Mouse (Mus musculus) spleen, postnatal 36 days (tissue): ENCODE data around the gene 6330409D20Rik.

Experiments
- DNase-seq, 2 experiments: peaks; one replicate each; pipeline ENCODE4 v3.0.0; 2022; ENCODE audit warnings: low spot score in 2 of 2, mixed read lengths in 1 of 2

The 6330409D20Rik gene

GRCm38 (mm10) chr2:32756674-32757055 is 15.8 kb upstream of the 6330409D20Rik start:
- DNase-seq = no peak

GRCm38 (mm10) chr2:32752181-32752580 is 11.4 kb upstream of the 6330409D20Rik start:
- no peak for DNase-seq

GRCm38 (mm10) chr2:32751665-32752033 is 10.8 kb upstream of the 6330409D20Rik start:
- no peak for DNase-seq

- DNase-seq = no peak
Measured at GRCm38 (mm10) chr2:32750887-32751664, 10.3 kb upstream of the 6330409D20Rik start.

GRCm38 (mm10) chr2:32750199-32750598 is 9.4 kb upstream of the 6330409D20Rik start:
- DNase-seq = no peak

GRCm38 (mm10) chr2:32749082-32749481 is 8.3 kb upstream of the 6330409D20Rik start:
- DNase-seq = no peak

- DNase-seq = no peak
Measured at GRCm38 (mm10) chr2:32744272-32744982, 3.6 kb upstream of the 6330409D20Rik start.

- no peak for DNase-seq
Measured at GRCm38 (mm10) chr2:32742173-32742531, 1.3 kb upstream of the 6330409D20Rik start.

GRCm38 (mm10) chr2:32741273-32742172 is 707 bp upstream of the 6330409D20Rik start:
- DNase-seq = no peak

- no peak for DNase-seq
Measured at GRCm38 (mm10) chr2:32739311-32739710, 1.5 kb downstream of the 6330409D20Rik start.

GRCm38 (mm10) chr2:32737008-32737407 is 3.8 kb downstream of the 6330409D20Rik start:
- DNase-seq = no peak

- DNase-seq = no peak
Measured at GRCm38 (mm10) chr2:32736306-32736829, 4.4 kb downstream of the 6330409D20Rik start.

- DNase-seq = no peak
Measured at GRCm38 (mm10) chr2:32734933-32735332, 5.9 kb downstream of the 6330409D20Rik start.

GRCm38 (mm10) chr2:32734480-32734879 is 6.3 kb downstream of the 6330409D20Rik start:
- DNase-seq = no peak

- no peak for DNase-seq
Measured at GRCm38 (mm10) chr2:32732695-32733094, 8.1 kb downstream of the 6330409D20Rik start.

GRCm38 (mm10) chr2:32731911-32732310 is 8.9 kb downstream of the 6330409D20Rik start:
- DNase-seq = no peak

GRCm38 (mm10) chr2:32730854-32731253 is 10.0 kb downstream of the 6330409D20Rik start:
- no peak for DNase-seq

GRCm38 (mm10) chr2:32729547-32729946 is 11.3 kb downstream of the 6330409D20Rik start:
- no peak for DNase-seq

GRCm38 (mm10) chr2:32728463-32728862 is 12.4 kb downstream of the 6330409D20Rik start:
- no peak for DNase-seq

GRCm38 (mm10) chr2:32727435-32727834 is 13.4 kb downstream of the 6330409D20Rik start:
- peak; percentile 86 to 89 for DNase-seq

GRCm38 (mm10) chr2:32724832-32725790 is 15.7 kb downstream of the 6330409D20Rik start:
- peak in 1 of 2 experiments; percentile 39 for DNase-seq
